Mouse (Mus musculus) brain, embryonic 14.5 days (tissue): ENCODE measurements around the gene Hoxc13.

Experiments
- CTCF ChIP-seq: fragments of 200-500 bp; IDR thresholded peaks from 2 replicates; pipeline ENCODE4 v1.5.1; 2012; ENCODE audit warnings: inconsistent platforms, mild to moderate bottlenecking, moderate library complexity, borderline replicate concordance; ENCODE audit not compliant: insufficient read depth, insufficient read length; ENCODE audit errors: extremely low read depth
- POLR2A ChIP-seq: fragments of 200-500 bp; IDR thresholded peaks from 2 replicates; pipeline ENCODE4 v1.6.1; 2012; ENCODE audit warnings: mild to moderate bottlenecking, inconsistent platforms, borderline replicate concordance; ENCODE audit not compliant: poor library complexity, insufficient read depth, insufficient read length, severe bottlenecking; ENCODE audit errors: extremely low read depth

- TF ChIP-seq CTCF, result no peak
- TF ChIP-seq POLR2A, result no peak
These were observed 42.4 kb downstream of the Hoxc13 start for GRCm38 (mm10) chr15:102963259-102963658.
